ENCODE assay signal across 8 mouse cellular contexts in the genomic region with DNA sequence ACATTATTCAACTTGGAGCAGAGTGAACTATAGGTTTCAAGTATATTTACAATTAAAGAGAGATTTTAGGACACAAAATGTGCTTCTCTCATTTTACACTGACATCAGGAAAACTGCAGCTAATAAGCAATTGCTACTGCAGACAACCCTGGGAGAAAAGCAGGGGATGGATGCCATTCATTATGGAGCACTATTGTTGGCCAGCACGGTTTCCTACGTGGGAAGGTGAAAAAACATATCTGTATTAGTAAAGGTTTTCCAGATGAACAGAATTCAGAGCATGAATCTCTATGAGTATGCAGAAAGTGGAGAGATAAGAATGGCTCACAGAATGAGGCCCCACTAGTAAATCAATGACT. TPM values are rescaled to one million over a fixed set of nuclear protein-coding genes. Genes with fewer than 3 reads are reported as not detected.
DNase-seq lines count a peak whose midpoint lies in the region; ATAC-seq and TF ChIP-seq lines count a peak whose summit lies in the region.
"Not testable (repeated sequence)": the region's sequence is repeated elsewhere in the genome, so short reads cannot be mapped to it uniquely, and the experiment has no call there.

No protein-coding gene starts in this region.

- H3K4me1 ChIP-seq in brown adipose tissue, adult 24 weeks (ENCODE audit: control insufficient read depth, insufficient read depth, insufficient read length, low read length); forebrain, embryonic 11.5 days (replicated peaks; ENCODE audit: control insufficient read depth, insufficient read depth, low read length); heart, embryonic 12.5 days (replicated peaks); hindbrain, embryonic 16.5 days (ENCODE audit: control insufficient read depth, insufficient read depth, low read depth, low read length); liver, embryonic 16.5 days (ENCODE audit: control insufficient read depth, low read depth, low read length); midbrain, embryonic 14.5 days (ENCODE audit: control insufficient read depth, insufficient read depth, low read length); spleen, adult 2 months (ENCODE audit: control insufficient read depth, insufficient read depth, insufficient read length): not testable (repeated sequence)

- WGBS in forebrain, embryonic 11.5 days: 73% methylated on average over 2 of the region's 2 CpGs
- WGBS in heart, embryonic 12.5 days: 45% methylated on average over 2 of the region's 2 CpGs
- 34% methylated on average over 2 of the region's 2 CpGs for WGBS in hindbrain, embryonic 16.5 days
- WGBS in liver, embryonic 16.5 days (ENCODE audit: insufficient replicate concordance): 40% methylated on average over 2 of the region's 2 CpGs
- 52% methylated on average over 2 of the region's 2 CpGs for WGBS in midbrain, embryonic 14.5 days
- 42% methylated on average over 2 of the region's 2 CpGs for WGBS in spleen, adult 2 months

- ATAC-seq in forebrain, embryonic 11.5 days (replicated peaks; ENCODE audit: low FRiP score): peak; percentile 47; the same call in 1 of the 2 replicates
- not testable (repeated sequence) for ATAC-seq in heart, embryonic 12.5 days (ENCODE audit: insufficient number of reproducible peaks, low FRiP score); hindbrain, embryonic 16.5 days; liver, embryonic 16.5 days (ENCODE audit: low read depth)
- ATAC-seq in midbrain, embryonic 14.5 days (ENCODE audit: low FRiP score, low TSS enrichment): 0 out of 2 replicates have a peak, but pooled peaks have one; percentile 11

- H3K27me3 ChIP-seq in forebrain, embryonic 11.5 days (ENCODE audit: control insufficient read depth, insufficient read depth, low read length); heart, embryonic 12.5 days (replicated peaks); hindbrain, embryonic 16.5 days (replicated peaks; ENCODE audit: control insufficient read depth, insufficient read depth, low read length); liver, embryonic 16.5 days (ENCODE audit: control insufficient read depth, insufficient read depth, low read depth, low read length); midbrain, embryonic 14.5 days (ENCODE audit: control insufficient read depth, insufficient read depth, low read length); spleen, adult 2 months (ENCODE audit: control insufficient read depth, insufficient read depth, low read length): not testable (repeated sequence)

- not testable (repeated sequence) for H3K36me3 ChIP-seq in forebrain, embryonic 11.5 days (ENCODE audit: control insufficient read depth, insufficient read depth, low read length); heart, embryonic 12.5 days; hindbrain, embryonic 16.5 days (ENCODE audit: control insufficient read depth, insufficient read depth, low read length); liver, embryonic 16.5 days (ENCODE audit: control insufficient read depth, insufficient read depth); midbrain, embryonic 14.5 days (ENCODE audit: control insufficient read depth, insufficient read depth, low read length); spleen, adult 2 months (ENCODE audit: control insufficient read depth, insufficient read depth, low read length)

- not testable (repeated sequence) for TF ChIP-seq CTCF in left cerebral cortex, adult 2 months (IDR thresholded peaks at IDR 0.05); spleen, adult 2 months (IDR thresholded peaks at IDR 0.05; ENCODE audit: extremely low read depth, insufficient read depth, insufficient read length, insufficient replicate concordance)

- H3K9ac ChIP-seq in forebrain, embryonic 11.5 days (ENCODE audit: low read length); liver, embryonic 16.5 days (ENCODE audit: low read depth, low read length): not testable (repeated sequence)
- H3K9ac ChIP-seq in heart, embryonic 12.5 days: peak overlapping the region; percentile 58; the same call in 1 of the 2 replicates
- peak overlapping the region; percentile 56 for H3K9ac ChIP-seq in hindbrain, embryonic 16.5 days (ENCODE audit: low read depth, low read length)
- 0 out of 2 replicates have a peak overlapping the region, but pooled peaks have one; percentile 13 for H3K9ac ChIP-seq in midbrain, embryonic 14.5 days (replicated peaks; ENCODE audit: low read length)

- not testable (repeated sequence) for DNase-seq in forebrain, embryonic 11.5 days (ENCODE audit: low spot score); left cerebral cortex, adult 2 months (ENCODE audit: extremely low spot score in 1 of 2, low spot score in 2 of 2); midbrain, embryonic 14.5 days; spleen, adult 2 months (ENCODE audit: low read depth in 1 of 2, low spot score in 2 of 2)

- peak overlapping the region; percentile 64 for H3K4me3 ChIP-seq in brown adipose tissue, adult 24 weeks (ENCODE audit: insufficient read depth, low read depth, low read length)
- peak overlapping the region; percentile 42 for H3K4me3 ChIP-seq in forebrain, embryonic 11.5 days (ENCODE audit: low read depth, low read length)
- H3K4me3 ChIP-seq in heart, embryonic 12.5 days: peak overlapping the region; percentile 67
- H3K4me3 ChIP-seq in hindbrain, embryonic 16.5 days (ENCODE audit: low read length): peak overlapping the region; percentile 47
- H3K4me3 ChIP-seq in left cerebral cortex, adult 2 months: peak overlapping the region; percentile 67
- H3K4me3 ChIP-seq in liver, embryonic 16.5 days (ENCODE audit: low read depth, low read length): peak overlapping the region; percentile 62
- H3K4me3 ChIP-seq in midbrain, embryonic 14.5 days (replicated peaks; ENCODE audit: low read depth, low read length): peak overlapping the region; percentile 39
- peak overlapping the region; percentile 72; the same call in 1 of the 2 replicates for H3K4me3 ChIP-seq in spleen, adult 2 months (ENCODE audit: extremely low read depth, insufficient read depth, insufficient read length)

- H3K27ac ChIP-seq in brown adipose tissue, adult 24 weeks (replicated peaks; ENCODE audit: low read depth, low read length); forebrain, embryonic 11.5 days (ENCODE audit: low read depth, low read length); heart, embryonic 12.5 days (ENCODE audit: poor library complexity, severe bottlenecking); hindbrain, embryonic 16.5 days (ENCODE audit: low read depth, low read length); liver, embryonic 16.5 days (ENCODE audit: low read length); midbrain, embryonic 14.5 days (replicated peaks; ENCODE audit: low read depth, low read length); spleen, adult 2 months (ENCODE audit: insufficient read depth, low read length): not testable (repeated sequence)
- peak overlapping the region; percentile 20 for H3K27ac ChIP-seq in left cerebral cortex, adult 2 months

- TF ChIP-seq POLR2A in spleen, adult 2 months (IDR thresholded peaks at IDR 0.05; ENCODE audit: low read depth, low read length): not testable (repeated sequence)

- H3K4me2 ChIP-seq in forebrain, embryonic 11.5 days (ENCODE audit: low read depth, low read length, severe bottlenecking): peak overlapping the region; percentile 32; the same call in 1 of the 2 replicates
- peak overlapping the region; percentile 75 for H3K4me2 ChIP-seq in heart, embryonic 12.5 days
- peak overlapping the region; percentile 49 for H3K4me2 ChIP-seq in hindbrain, embryonic 16.5 days (ENCODE audit: low read length)
- H3K4me2 ChIP-seq in liver, embryonic 16.5 days (ENCODE audit: low read depth, low read length): peak overlapping the region; percentile 51
- peak overlapping the region; percentile 46 for H3K4me2 ChIP-seq in midbrain, embryonic 14.5 days (ENCODE audit: low read length)

- H3K9me3 ChIP-seq in forebrain, embryonic 11.5 days (ENCODE audit: control insufficient read depth, low read length); heart, embryonic 12.5 days (replicated peaks); hindbrain, embryonic 16.5 days (ENCODE audit: control insufficient read depth, low read length); liver, embryonic 16.5 days (replicated peaks; ENCODE audit: control insufficient read depth, low read length); midbrain, embryonic 14.5 days (ENCODE audit: control insufficient read depth, low read length): not testable (repeated sequence)

- intact Hi-C loops in left cerebral cortex, adult 2 months (cut with DNase I): not testable (repeated sequence)

RNA-seq across cellular contexts. Expression of a gene that starts 0.5 kb away (rescaled TPM):
- not detected in 2 replicates for polyA plus RNA-seq in brown adipose tissue, adult 24 weeks (2012; ENCODE audit: insufficient read depth, insufficient read length, missing spikeins)
- 11.7 and 13.1 TPM in 2 replicates for polyA plus RNA-seq in forebrain, embryonic 11.5 days (2014; fragmentation: Nextera tagmentation; extraction: Ambion mirVana)
- polyA plus RNA-seq in heart, embryonic 12.5 days (2016; fragmentation: Nextera tagmentation; extraction: Ambion mirVana): 5.7 and 6.4 TPM in 2 replicates
- 9.9 and 10.7 TPM in 2 replicates for polyA plus RNA-seq in hindbrain, embryonic 16.5 days (2015; fragmentation: Nextera tagmentation; extraction: Ambion mirVana)
- total RNA-seq in left cerebral cortex, adult 2 months (2021): 1 to 10 TPM; 5.4 to 7.3 TPM
- 1.0 and 1.6 TPM in 2 replicates for polyA plus RNA-seq in liver, embryonic 16.5 days (2015; fragmentation: Nextera tagmentation; extraction: Ambion mirVana)
- polyA plus RNA-seq in midbrain, embryonic 14.5 days (2014; fragmentation: Nextera tagmentation; extraction: Ambion mirVana): 9.7 and 11.9 TPM in 2 replicates
- polyA plus RNA-seq in spleen, adult 2 months (2012; rRNA removed): 0.59 and 0.98 TPM in 2 replicates

RNA-seq across cellular contexts. Expression of a gene that starts 25.6 kb away (rescaled TPM):
- polyA plus RNA-seq in brown adipose tissue, adult 24 weeks (2012; ENCODE audit: insufficient read depth, insufficient read length, missing spikeins): 3.0 and 3.7 TPM in 2 replicates
- 31.7 and 36.2 TPM in 2 replicates for polyA plus RNA-seq in forebrain, embryonic 11.5 days (2014; fragmentation: Nextera tagmentation; extraction: Ambion mirVana)
- polyA plus RNA-seq in heart, embryonic 12.5 days (2016; fragmentation: Nextera tagmentation; extraction: Ambion mirVana): 17.5 and 18.6 TPM in 2 replicates
- 29.9 and 31.2 TPM in 2 replicates for polyA plus RNA-seq in hindbrain, embryonic 16.5 days (2015; fragmentation: Nextera tagmentation; extraction: Ambion mirVana)
- 10 to 100 TPM; 10.4 to 12.3 TPM for total RNA-seq in left cerebral cortex, adult 2 months (2021)
- polyA plus RNA-seq in liver, embryonic 16.5 days (2015; fragmentation: Nextera tagmentation; extraction: Ambion mirVana): 3.2 and 3.4 TPM in 2 replicates
- 36.7 and 42.9 TPM in 2 replicates for polyA plus RNA-seq in midbrain, embryonic 14.5 days (2014; fragmentation: Nextera tagmentation; extraction: Ambion mirVana)
- 0.86 and 0.95 TPM in 2 replicates for polyA plus RNA-seq in spleen, adult 2 months (2012; rRNA removed)
